Mouse (Mus musculus): Measurements from ENCODE around the gene Cpeb3. TPM values are rescaled to one million over a fixed set of nuclear protein-coding genes. Genes with fewer than 3 reads are reported as not detected.

Gene Cpeb3
- polyA plus RNA-seq, 2 experiments from 2014 or later, result not detected

DNA sequence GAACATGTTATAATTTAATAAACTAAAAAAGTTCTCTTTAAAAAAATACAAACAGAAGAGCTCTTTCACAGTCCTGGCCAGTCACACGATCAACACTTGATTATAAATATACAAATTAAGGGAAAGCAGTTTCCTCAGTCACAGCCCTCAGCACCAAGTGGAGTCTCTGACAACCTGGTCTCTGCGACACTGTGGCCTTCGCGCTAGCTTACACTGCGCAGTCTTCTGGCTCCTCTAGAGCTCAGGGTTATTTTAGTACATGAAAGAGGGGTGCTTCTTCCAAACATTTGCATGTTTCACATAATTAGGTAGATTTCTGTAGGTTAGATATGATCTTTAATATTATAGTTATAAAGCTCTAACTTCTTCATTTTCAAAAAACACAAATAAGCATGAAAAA, 186.3 kb downstream of the Cpeb3 start:
- ATAC-seq, result no peak

DNA sequence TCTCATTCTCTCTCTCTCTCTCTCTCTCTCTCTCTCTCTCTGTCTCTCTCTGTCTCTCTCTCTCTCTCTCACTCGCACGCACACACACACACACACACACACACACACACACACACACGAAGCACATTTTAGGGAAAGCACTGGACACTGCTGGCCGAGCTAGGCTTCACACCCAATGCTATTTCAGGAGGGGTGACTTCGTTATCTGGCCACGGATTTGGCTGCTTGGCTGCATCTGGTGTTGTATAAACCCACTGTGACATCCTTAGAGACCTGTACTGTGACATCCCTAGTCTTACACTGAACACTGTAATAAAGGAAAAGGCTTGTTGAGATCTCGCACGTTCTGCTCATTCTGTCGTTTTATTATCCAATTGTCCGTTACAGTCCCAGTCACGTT, 187.4 kb downstream of the Cpeb3 start:
- no peak for ATAC-seq

DNA sequence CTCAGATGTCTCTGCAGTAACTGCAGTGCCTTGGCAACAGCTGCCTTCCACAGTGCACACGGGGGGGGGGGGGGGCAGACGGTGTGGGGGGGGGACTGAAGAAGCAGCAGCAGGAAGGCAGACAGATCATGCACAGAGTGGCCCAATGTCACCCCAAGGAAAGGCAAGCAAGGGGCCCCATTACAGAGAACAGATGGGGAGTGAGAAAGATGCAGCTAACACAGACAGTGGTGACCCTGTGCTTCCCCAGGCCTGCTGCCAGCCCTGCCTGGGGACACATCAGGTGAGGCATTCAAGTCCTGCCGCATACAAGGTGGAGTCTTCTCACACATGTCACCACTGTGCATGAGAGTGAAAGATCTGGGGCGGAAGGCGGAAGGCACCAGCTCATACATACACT, 187.9 kb downstream of the Cpeb3 start:
- no peak for ATAC-seq

DNA sequence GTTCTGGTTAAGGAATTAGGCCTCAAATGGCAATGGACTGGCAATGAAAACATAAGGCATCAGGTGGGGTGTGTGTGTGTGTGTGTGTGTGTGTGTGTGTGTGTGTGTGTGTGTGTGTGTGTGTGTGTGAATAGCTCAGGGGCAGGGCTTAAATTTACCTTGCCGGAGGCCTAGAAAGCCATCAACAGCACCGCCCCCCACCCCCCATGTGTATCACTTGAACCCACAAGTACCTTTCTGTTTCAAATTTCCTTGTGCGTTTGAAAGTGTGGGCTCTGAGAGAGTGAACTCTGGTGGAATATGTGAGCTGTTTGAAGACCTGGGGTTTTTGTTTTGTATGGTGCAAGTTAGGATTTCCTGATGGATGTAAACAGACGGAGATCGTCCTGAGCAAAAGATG, 189.5 kb downstream of the Cpeb3 start:
- ATAC-seq, result no peak

DNA sequence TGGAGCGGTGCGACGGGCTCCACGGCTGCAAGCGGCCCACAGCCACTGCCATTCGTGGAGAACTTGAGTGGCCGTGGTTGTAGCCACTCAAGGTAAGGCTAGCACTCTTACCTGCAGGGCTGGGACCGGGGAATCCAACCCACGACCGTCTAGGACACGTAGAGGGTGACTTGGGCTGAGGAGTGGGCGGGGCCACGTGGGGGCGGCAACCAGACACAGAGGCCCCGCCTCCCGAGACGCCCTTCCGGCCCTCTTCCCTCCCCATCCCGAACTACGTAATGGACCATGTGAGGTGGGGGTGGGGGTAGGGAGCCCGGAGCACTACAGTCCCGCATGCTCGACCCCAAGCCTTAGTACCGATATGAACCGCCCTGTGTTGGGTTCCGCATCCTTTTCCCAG, 190.0 kb downstream of the Cpeb3 start:
- peak; percentile 84 for ATAC-seq

DNA sequence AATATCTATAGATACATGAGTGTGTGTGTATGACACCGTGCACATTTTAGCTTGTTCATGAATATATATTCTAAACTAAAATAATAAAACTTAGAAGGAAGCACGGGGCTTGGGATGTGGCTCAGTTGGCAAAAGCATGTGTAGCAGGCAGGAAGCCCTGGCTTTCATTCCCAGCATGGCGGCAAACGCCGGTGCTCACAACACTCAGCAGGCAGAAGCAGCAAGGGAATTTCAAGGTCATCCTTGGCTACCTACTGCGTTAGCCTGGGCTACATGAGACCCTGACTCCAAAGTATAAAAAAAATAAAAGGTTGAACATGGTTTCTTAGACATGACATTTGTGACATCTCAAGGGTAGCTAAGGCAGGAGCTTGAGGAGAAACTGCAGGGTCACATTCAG, 191.5 kb downstream of the Cpeb3 start:
- no peak for ATAC-seq

DNA sequence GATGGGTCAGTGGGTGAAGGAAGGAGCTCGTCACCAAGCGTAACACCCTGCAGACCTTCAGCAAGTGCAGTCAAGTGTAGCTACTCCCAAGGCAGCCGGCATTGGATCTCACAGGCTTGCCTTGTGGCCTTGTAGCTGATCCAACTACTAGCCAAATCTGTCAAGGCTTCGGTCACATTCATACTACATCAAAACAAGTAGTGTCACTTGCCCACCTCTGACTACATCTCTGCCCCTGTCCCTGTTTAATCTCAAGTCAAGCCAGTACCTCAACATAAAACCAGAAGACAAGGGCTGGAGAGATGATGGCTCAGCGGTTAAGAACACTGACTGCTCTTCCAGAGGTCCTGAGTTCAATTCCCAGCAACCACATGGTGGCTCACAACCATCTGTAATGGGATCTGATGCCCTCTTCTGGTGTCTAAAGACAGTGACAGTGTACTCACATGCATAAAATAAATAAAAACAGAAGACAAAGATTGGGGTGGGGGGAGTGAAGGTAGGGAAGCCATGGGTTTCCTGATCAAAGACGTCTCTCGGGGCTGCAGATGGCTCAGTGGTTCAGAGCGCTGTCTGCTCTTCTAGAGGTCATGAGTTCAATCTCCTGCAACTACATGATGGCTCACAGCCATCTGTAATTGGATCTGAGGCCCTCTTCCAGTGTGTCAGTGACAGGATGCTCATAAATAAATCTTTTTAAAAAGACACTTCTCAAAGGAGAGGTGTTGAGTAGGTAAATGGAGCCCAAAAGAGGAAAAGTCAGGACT, 194.0 kb downstream of the Cpeb3 start:
- no peak for ATAC-seq

DNA sequence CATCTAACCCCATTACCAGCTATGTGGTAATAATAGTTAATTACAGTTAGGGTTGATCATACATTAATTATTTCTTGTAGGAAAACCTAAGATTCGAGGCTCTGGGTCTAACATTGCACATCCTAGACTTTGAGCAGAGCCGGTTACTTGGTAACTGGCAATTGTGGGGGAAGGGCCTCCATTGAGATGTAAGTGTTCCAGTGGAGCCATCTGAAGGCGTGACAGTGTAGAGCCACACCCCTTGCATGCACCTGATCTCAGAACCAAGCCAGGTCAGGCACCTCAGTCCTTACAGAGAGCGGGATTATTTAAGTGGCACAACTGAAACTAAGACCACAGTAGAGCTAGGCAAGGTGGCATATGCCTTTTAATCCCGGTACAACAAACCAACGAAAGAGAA, 194.9 kb downstream of the Cpeb3 start:
- ATAC-seq, result no peak

DNA sequence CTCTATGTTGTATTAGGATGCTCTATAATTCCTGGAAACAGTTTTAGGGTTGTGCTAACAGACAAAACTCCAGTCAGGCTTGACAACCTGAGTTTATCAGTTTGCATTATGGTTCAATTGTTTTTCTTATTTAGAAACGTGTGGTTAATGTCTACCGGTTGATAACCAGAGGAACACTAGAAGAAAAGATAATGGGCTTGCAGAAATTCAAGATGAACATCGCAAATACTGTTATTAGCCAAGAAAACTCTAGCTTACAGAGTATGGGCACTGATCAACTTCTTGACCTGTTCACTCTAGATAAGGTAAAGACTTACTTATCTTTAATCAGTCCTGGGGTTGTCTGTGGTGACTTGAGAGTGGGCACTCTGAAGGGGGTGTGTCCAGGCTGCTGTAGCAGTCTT, 198.5 kb downstream of the Cpeb3 start:
- ATAC-seq, result no peak

DNA sequence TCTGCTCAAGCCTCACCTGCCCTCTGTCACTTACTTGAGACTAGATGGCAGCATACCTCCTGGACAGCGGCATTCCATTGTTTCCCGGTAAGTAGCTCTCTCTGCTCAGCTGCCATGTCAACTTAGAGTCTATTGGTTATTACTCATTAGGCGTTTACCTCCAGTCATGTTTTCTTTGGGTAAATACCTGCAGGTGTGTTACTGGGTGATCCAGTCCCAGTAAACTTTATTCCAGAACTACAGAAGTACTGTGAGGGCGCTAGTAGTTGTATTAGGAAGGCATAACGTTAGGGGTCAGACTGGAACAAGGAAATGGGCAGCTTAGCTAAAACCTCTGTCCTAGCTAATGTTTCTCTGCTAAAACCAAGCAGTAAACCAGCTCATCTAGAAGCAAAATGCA, 203.8 kb downstream of the Cpeb3 start:
- no peak for ATAC-seq

Other genes starting within 250 kb of the Cpeb3 start
- 10 to 100 TPM in 1 of 2 experiments, 1 to 10 TPM in 1; 6.6 to 14.5 TPM for gene March5, start 1.1 kb downstream of the Cpeb3 start, polyA plus RNA-seq (2017; shearing (Covaris generic))
- 10 to 100 TPM; 56.0 to 64.4 TPM for gene Ide, start 129.3 kb upstream of the Cpeb3 start, polyA plus RNA-seq (2017; shearing (Covaris generic))
- 1 to 10 TPM; 3.0 to 6.9 TPM for gene Kif11, start 167.8 kb upstream of the Cpeb3 start, polyA plus RNA-seq (2017; shearing (Covaris generic))
- gene Hhex, start 226.2 kb upstream of the Cpeb3 start, polyA plus RNA-seq (2017; shearing (Covaris generic)), result under 1 TPM; 0.16 to 0.39 TPM

Data from CD4-positive, CD25-positive, alpha-beta regulatory T cell, adult 4 months (primary cell).